Mouse (Mus musculus) 416B (cell line): ENCODE measurements around the gene Spag16.

Experiments used
- DNase-seq: peaks from one replicate; pipeline ENCODE4 v3.0.0; 2011; ENCODE audit warnings: low read depth

Spag16 gene

DNA sequence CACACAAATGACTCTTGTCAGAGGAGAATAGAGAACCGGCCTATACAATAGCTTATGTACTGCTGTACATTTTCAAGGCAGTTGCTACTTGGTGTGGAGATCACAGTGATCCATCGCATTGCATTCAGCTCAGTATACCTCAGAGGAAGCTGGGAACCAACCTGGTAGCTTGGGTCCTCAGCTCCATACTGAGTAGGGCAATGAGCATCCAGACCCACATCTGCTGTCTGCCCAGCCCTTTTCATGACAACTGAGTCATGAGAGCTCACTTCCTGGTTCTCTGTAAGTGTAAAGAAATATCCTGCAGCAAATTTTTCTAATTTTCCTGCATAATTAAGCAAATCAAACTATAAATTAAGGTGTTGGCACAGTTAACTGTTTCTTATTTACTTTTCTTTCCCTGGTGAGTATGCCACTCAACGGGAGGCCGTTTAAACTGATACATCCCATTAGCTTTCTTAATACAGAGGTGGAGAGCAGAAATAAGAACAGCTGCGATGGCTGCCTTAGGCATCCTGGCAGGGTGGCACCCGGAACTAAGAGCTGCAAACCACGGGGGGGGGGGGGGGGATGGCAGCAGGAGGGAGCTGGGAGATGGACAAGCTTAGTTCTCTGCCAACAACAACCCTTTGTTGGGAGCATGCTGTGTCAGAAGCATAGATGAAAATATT is 255.6 kb downstream of the Spag16 start:
- no peak for DNase-seq

DNA sequence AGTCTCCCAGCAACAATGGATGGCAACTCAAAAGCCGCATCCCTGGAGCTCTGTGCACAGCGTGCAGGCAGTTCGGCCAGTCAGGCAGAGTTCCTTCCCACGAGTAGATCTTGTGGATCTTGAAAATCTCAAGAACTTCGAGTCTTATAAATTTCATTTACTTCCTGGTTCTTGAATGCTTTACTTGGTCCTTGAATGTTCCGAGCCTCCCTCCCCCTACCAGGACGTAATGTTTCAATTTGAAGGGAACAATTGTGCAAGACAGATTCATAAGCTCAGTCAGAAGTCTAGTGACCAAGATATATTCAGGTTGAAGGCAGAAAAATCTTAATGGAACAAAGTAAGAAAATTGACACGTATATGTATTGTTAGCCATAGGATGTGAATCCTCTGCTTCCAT is 277.9 kb downstream of the Spag16 start:
- no peak for DNase-seq

DNA sequence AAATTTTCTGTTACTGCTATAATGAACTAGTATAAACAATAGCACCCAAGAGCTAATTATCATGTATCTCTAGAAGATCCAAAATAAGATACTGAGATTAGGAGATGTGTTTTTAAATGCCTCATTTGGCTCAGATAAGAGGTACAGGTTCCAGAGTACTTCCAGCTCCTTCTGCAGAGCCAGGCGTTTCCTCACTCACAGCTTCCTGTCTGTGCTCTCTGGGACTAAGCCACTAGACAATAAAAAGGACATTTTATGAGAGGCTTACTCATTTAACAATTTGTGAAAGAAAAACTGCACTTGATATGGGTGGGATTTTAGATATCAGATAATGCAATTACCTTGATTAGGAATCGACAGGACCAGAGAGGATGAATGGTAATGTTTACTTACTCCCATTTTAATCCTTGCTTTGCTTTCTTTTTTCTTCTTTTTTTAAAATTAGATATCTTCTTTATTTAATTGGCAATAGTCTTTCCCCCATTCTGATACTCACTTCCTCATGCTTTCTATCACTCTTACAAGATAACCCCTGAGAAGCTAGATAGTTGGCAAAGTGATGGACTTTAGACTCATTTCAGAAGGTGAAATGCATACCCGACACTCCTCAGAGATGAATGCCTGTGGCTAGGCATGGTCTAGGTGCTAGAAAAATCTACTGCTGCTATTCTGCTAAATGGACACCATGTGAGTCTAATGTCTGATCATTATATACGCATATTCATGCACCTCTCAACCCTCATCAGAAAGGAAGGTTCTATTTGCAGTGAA is 289.6 kb downstream of the Spag16 start:
- no peak for DNase-seq

DNA sequence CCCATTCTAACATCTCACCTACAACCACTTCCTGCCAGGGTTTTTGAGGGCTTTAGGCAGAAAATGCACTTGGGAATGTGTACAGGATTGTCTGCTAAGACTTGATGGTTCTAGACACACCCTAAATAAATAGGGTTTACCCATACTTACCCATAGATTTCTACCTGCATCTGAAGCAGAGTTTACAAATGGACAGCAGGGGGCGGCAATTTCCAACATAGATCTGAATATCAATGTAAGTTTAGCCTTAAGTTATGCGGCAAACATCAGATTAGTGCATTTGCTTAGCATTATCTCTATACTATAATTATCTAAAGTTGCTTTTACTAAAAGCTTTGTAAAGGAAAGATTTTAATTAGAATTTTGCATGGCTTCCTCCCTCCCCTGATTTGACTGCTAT is 301.3 kb downstream of the Spag16 start:
- peak; percentile 49 for DNase-seq

DNA sequence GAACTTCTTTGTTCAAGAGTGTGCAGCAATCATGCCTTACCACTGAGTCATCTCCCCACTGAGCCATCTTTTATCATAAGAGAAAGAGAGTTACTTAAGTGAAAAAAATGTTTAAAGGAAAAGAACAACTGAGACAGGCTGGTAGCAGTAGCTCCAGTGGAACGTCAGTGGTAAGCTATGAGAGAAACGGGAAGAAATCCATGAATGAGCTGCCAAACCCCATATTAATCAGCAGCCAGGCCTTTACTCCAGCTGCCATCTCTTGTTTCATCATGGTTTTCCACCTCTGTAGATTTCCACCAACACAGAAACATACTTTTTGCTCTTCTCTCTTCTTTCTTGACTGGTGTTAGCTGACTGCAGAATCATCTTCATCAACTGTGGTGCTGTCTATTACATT is 308.8 kb downstream of the Spag16 start:
- no peak for DNase-seq

DNA sequence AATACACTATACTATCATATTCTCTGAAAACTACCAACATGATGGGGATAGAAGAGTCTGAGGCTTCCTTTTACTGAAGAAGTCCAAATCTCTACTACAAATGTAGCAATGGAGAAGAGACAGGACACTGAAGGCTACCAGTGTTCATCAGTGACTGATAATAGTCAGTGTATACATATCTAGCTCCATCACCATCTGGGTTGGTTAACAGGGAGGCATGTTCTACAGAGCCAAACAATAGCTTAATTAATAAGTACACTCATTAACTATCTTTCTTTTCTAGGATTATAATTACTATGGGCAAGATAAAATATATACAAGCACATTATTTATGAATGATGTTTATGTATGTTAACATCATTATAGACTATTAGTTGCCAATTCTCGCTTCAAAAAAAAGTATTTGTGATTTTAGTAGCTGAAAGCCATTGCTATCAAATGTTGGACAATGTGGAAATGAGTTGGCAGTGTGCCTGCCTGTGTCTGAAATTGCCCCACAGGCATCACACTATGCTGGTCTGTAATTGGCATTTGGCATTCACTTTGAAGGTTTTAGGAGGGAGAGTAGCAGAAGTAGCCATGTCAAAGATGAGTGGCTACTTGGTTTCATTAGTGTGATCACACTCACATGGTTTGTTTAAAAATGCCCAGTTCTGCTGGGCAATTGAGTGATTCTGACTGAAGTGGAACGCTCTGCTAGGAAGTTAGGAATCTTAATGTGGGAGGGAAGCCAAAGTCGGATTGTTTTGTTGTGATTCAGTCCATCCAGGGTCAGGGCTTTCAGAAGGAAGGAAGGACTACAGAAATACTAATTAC is 338.8 kb downstream of the Spag16 start:
- no peak for DNase-seq

DNA sequence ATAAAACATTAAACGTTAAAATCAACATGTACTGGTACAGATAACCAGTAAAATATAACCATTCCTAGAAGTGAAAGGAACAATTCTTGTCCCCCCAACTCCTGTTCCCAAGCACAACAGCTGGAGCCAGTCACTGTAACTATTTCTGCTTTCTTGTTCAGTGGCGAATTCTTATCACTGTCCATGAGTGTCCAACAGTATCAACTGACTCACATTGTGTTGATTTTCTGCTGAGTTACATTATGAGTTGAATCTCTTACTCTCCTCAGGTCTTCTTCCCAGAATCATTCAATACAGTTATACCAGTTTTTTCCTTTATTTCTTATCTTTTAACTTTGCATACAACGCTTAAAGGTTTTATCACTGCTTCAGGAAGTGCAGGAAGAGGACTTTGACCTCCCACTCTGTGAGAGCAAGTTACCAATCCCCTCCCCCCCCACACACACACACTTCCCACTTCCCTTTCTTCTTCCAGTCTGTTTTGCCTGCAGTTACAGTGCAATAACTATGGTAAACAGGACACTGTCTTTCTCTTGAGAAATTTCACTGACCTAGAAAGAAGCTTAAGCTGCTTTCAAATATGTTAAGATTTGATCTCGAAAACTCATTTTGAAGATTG is 353.5 kb downstream of the Spag16 start:
- no peak for DNase-seq

DNA sequence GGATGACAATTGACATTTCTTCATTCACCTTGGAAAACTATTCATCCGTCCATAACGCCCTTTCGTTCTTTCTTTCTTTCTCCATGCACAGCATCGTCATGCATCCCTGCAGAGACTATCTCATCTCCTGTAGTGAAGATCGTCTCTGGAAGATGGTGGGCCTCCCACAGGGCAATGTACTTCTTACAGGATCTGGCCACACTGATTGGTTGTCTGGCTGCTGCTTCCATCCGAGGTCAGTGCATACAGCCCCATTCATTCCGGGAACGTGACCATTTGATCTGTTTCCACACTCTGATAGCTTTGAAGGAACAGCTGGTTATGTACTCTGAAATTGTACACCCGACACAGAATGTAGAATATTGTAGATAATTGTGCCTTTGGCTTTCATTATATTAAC is 438.0 kb downstream of the Spag16 start:
- no peak for DNase-seq

DNA sequence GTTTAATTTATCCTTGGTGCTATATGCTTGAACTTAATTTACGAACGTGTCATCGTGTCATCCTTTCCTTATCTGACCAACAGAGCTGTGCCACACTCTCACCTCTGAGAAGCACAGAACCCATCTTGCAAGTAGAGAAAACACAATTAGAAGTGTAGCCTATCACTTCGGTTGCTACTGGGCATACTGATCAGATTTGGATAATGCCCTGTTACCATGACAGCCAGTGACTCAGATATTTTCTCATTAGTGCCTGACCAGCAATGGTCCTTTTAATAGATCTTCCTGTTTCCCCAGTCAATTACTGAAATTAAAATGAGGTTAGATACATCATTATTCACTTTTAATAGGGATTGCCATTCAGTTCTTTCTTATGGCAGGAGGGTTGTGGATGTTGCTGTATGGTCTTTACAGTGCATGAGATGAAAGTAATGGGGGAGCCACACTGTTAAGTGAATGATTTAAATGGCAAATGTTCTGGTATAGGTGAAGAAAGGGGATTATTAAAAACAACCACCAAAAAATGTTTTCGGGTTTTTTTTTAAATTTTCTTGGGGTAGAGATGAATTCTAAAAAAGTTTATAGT is 439.2 kb downstream of the Spag16 start:
- DNase-seq: no peak

DNA sequence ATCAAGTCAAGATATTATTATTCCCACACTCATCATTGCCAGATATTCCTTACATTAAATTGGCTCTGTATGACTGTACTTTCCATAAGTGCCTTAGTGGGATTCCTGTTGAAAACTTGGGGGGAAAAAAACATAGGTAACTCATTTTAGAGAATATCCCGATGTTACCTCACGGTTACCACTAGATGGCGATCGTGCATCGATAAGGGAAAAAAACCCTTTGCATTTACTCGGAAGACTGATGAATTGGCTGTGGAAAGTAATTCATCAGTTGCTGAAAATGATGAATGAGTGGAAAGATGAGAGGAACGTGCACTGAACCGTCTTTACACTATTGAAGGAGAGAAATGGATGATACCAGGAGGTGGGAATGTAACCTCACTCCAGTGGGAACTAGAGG is 443.4 kb downstream of the Spag16 start:
- DNase-seq: peak; percentile 42

DNA sequence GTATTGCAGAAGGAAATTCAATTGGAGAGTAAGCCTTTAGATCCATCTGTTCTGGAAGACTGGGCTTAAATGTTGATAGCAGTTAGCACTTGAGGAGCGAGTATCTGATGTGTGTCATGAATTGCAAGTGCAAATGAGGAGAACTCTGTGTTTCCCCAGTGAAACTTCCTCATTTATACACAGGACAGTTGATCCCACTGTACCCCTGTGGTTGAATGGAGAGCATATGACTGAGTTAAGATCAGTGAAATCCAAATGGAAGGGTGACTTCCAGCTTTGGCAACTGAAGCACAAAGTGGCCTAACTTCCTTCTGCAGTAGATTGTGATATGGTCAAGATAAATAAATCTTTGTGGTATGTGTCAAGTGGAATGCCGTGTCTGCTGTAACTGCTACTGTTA is 446.0 kb downstream of the Spag16 start:
- no peak for DNase-seq

DNA sequence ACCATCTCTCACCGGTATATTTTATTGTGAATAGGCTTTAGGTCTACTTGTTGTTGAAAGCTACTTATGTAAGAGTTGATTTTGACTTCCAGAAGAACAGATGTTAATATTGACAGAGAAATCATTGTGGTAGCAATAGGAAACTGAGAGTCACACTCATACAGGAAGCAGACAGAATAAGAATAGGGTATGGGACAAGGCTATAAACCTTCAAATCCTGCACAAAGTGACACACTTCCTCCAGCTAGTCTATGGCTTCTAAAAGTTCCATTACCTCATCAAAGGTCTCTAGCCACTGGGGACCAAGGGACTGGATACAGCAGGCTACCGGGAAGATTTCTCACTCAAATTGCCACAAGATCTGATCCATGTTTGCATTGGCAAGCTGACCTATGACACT is 452.5 kb downstream of the Spag16 start:
- no peak for DNase-seq

DNA sequence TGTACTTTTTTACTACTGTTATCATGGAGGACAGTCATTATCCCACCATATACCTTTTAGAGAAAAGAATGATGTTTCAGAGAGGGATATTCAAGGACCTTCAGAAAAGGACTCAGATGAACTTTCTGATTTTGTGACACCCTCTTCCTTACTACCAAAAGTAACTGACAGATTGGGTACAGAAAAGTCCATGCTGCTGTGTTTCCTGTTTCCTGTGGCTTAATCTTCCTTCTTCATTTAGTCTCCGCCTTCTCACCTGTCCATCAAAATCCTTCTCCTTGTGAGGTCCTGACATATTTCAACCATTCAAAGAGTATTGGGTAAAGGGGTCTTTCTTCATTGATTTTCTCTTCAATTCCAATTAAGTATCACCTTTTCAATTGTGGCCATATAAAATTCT is 456.6 kb downstream of the Spag16 start:
- no peak for DNase-seq

DNA sequence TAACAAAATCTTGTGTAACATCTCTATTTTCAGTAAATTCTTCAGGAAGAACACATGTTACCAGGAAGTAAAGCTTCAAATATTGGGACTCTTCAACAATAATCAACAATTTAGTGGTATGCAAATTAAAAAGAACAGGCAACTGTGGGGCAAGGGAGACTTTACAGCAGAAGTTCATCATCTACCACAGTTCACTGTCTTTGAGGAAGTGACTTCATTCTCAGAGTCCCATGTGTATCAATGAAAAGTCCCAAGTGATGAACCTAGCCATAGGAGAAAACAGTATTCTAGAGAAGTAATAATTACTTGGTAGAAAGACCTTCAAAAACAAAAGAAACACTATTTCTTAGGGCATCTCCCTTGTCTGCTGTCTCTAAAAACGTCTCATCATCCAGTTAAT is 457.4 kb downstream of the Spag16 start:
- DNase-seq: no peak

DNA sequence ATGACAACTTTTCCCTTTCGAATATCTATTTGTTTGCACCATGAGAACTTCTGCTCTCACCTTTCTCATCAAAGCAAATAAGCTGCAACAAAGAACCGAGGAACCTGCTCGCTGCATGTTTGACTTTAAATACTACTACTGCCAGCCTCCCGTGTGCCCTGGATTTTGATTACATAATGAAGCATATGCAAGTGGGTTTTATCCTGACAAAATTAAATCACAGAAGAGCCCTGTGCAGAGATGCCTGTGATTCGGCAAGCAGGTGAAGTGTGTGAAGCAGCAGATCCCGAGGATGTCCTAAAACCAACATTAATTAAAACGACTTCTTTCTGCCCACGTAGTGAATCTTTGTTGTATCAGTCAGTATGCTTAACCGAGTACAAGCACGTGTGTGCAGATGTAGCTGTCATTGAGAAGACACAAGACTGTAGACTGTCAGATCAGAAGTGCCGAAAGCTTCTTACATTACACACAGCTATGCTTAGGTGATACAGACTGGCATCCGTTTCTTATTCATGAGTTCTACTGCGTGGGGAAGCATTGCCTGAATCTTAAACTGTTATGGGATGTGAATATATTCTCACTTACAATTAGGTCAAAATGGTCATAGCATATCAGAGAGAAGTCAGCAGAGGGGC is 489.5 kb downstream of the Spag16 start:
- no peak for DNase-seq

DNA sequence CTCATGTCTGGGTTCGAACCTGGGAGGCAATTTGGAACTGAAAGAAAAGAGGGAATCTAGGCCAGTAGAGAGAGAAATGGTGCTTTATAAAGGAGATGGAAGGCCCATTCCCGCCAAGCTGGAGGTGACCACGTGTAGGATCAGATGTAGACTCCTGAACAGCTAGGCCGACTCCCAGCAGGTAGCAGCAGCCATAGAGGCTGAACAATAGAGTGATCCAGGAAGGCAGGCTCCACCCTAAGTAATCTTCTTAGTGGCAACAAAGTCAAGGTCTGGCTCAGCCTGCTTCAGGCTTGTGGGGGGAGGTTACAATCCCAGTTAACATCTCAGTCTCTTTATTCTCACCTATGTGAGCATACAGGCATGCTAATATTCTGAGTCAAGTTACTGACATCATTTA is 494.2 kb downstream of the Spag16 start:
- no peak for DNase-seq

DNA sequence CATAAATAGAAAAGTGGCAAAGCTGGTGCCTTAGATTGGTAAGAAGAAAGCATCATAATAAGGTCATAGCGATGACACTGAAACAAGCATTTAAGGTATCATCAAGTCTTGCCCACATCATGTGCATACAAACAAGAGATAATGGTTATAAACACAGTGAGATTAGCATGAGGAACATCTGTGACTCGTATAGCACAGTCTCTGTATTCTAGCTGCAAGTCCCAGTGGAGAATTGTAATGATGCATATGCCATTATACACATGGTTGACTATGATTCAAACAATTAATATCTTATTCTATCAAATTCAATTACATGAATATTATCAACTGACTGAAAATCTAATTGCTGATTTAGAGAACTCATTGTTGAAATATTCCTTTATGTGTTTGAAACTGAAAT is 519.4 kb downstream of the Spag16 start:
- DNase-seq: no peak

DNA sequence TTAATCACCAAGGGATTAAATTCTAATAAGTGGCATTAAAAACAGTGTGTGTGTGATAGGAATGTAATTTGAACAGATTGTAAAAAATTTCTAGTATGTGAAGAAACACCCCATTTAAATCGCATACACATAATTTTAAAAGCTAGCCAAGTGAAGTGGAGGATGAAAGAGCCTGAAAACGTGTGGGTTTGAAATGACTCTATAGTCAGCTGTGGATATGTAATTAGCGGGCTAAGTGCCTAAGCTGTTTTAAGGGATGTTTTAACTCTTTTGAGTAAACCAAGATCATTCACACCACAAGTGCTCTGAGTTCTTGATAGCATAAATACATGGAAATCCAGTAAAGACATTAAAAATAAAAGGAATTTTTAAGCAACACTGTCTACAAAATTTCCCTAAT is 524.6 kb downstream of the Spag16 start:
- DNase-seq: no peak

DNA sequence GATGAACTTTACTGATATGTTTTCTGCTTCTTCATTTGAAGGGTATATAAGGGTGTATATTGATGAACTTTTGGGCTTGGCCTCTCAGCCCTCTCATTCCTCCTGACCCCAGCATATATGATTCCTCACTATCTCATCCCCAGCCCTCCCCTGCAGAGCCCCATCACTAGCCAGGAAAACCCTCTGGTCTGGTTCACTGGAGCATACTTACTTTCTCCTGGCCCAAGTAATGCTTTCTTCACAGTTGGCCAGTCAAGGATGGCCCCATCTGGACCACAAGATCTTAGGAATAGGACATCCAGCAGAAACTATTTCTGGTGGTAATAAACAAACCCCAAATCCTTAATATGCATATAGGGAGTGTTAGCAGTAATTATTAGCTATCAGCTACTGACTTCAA is 527.2 kb downstream of the Spag16 start:
- DNase-seq: no peak

DNA sequence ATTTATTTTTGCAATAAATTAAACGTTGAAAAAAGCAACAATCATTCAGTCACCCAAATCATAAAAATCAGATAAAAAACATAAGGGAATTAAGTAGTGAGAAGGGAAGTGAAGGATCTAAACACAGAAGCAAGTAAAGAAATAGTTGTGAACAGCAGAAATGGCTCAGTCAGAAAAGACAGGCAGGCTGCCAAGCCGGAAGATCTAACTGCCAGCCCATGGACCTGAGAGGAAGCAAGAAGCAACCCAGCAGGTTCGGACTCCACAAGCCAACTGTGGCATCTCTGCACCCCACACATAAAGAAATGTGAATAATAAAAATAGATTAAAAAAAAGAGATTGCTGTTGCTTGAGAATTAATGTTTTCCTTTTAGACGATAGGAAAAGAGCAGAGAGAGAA is 545.0 kb downstream of the Spag16 start:
- DNase-seq: no peak

DNA sequence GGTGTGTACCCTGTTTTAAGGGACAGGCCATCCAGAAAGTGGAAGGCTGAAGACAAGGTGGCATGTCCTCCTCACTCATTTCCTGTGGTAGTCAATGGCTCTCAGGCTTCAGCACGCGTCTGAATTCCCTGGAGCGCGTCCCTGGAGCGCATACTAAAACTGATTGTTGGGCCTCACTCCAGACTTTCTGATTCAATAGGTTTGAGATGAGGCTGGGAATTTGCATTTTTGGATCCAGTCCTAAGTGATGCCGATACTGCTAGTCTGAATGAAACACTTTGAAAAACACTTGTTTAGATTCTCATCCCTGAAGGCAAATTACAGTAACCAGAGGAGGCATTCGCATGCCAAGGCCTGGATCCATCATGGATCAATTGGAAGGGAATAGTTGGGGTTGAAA is 553.3 kb downstream of the Spag16 start:
- no peak for DNase-seq
